Mouse (Mus musculus) liver, embryonic 16.5 days (tissue): ENCODE data around the gene Best3. TPM values are rescaled to one million over a fixed set of nuclear protein-coding genes. Genes with fewer than 3 reads are reported as not detected.

Experiments
- ATAC-seq: fragments of 200-750 bp; cut with Nextera tagmentation; 2 replicates; pipeline ENCODE4 v1.8.0; 2017; ENCODE audit warnings: low read depth, mild to moderate bottlenecking, moderate number of reproducible peaks, moderate library complexity
- H3K27ac ChIP-seq: fragments of 300-500 bp; sonication (generic); 2 replicates; pipeline ENCODE4 v1.5.1; 2014; ENCODE audit warnings: mild to moderate bottlenecking, low read length
- H3K27me3 ChIP-seq: fragments of 300-500 bp; sonication (generic); 2 replicates; pipeline ENCODE4 v1.6.1; 2014; ENCODE audit warnings: low read depth, low read length, mixed read lengths; ENCODE audit not compliant: control insufficient read depth, insufficient read depth
- H3K36me3 ChIP-seq: fragments of 300-500 bp; sonication (generic); 2 replicates; pipeline ENCODE4 v1.6.1; 2014; ENCODE audit warnings: mild to moderate bottlenecking; ENCODE audit not compliant: control insufficient read depth, insufficient read depth
- H3K4me1 ChIP-seq: fragments of 300-500 bp; sonication (generic); 2 replicates; pipeline ENCODE4 v1.6.1; 2014; ENCODE audit warnings: low read depth, low read length, mixed read lengths; ENCODE audit not compliant: control insufficient read depth
- H3K4me2 ChIP-seq: fragments of 300-500 bp; sonication (generic); 2 replicates; pipeline ENCODE4 v1.6.1; 2014; ENCODE audit warnings: low read depth, low read length, mixed read lengths
- H3K4me3 ChIP-seq: fragments of 300-500 bp; sonication (generic); 2 replicates; pipeline ENCODE4 v1.5.1; 2014; ENCODE audit warnings: low read depth, mild to moderate bottlenecking, low read length
- H3K9ac ChIP-seq: fragments of 300-500 bp; sonication (generic); 2 replicates; pipeline ENCODE4 v1.6.1; 2014; ENCODE audit warnings: low read depth, low read length
- H3K9me3 ChIP-seq: fragments of 300-500 bp; sonication (generic); replicated peaks from 2 replicates; pipeline ENCODE4 v1.6.1; 2016; ENCODE audit warnings: low read length; ENCODE audit not compliant: control insufficient read depth
- WGBS: fragments of 180-500 bp; shearing (Covaris S2); extraction: QIAGEN DNeasy Blood & Tissue Kit; methylation state at CpG from one replicate; pipeline ENCODE4 v1.1.7; 2014; ENCODE audit not compliant: insufficient replicate concordance; 5-methylcytosine and 5-hydroxymethylcytosine counted together
- polyA plus RNA-seq: library from polyadenylated mRNA; unstranded; fragments of >200 nt; fragmentation: Nextera tagmentation; extraction: Ambion mirVana; gene quantifications from 2 replicates; pipeline ENCODE4 v1.2.1, GENCODE M21; 2015

Gene Best3
- polyA plus RNA-seq, 1 experiment from 2014 or later, result 0.07 TPM

DNA sequence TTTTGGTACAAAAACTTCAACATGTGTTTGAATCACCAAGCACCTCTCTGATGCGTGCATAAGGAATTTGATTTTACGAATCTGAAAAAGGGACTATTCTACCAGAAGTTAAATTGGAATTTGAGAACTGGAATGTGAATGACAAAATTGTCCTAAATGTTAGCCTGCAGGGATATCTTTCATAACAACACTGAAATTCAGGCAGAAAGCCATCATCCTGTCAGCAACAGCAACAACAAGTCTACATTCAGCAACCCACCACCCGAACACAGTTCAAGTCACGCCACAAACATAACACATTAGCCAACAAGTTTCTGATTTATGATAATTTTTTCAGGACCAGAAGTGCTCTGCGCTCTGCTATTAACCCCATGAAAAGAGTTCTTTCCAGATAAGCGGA, 30.9 kb upstream of the Best3 start:
- H3K9me3 ChIP-seq, result no peaks in the 10 kb centered on the region
- H3K9ac ChIP-seq, result no peak overlapping the region
- H3K27me3 ChIP-seq, result no peaks in the 10 kb centered on the region
- no peak overlapping the region for H3K4me2 ChIP-seq
- H3K36me3 ChIP-seq, result no peaks in the 10 kb centered on the region
- H3K27ac ChIP-seq, result no peak overlapping the region
- ATAC-seq, result no peak
- 82% methylated on average over 6 of the region's 6 CpGs for WGBS
- H3K4me3 ChIP-seq, result no peak overlapping the region
- peaks cover 5% of the 10 kb centered on the region; the same call in 1 of the 2 replicates for H3K4me1 ChIP-seq

DNA sequence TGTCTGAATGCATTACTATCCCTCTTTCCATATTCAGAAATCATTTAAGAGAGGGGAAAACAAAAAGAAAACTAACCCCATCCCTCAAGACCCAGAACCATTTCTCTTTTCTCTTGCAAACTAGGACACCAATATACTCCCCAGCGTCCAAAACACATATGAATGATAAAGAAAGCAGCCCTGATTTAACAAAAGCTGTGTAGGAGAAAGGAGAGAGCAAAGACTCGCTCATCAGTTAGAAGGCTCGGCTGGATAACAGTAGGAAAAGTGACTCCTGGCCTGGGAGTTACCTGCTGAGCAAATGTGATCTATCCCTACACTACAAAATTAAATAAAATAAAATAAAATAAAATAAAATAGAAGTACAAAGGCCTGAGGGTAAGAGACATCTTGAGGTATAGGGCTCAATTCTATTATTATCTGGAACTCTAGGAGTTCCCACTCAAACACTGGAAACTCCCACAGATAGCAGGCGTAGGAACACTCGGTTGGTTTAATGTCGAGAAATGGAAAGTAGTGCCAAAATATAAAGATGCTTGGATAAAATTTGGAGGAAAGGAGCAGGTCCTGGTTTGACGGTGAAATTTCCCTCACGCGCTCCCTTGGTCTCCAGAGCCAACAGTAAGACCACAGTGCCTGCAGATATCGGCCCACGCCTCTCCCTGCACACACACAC, 29.5 kb upstream of the Best3 start:
- no peaks in the 10 kb centered on the region for H3K36me3 ChIP-seq
- no peak overlapping the region for H3K27ac ChIP-seq
- H3K4me2 ChIP-seq, result no peak overlapping the region
- WGBS, result 79% methylated on average over 11 of the region's 11 CpGs
- ATAC-seq, result no peak
- H3K9ac ChIP-seq, result no peak overlapping the region
- H3K9me3 ChIP-seq, result no peaks in the 10 kb centered on the region
- H3K4me3 ChIP-seq, result no peak overlapping the region
- no peaks in the 10 kb centered on the region for H3K27me3 ChIP-seq
- no peaks in the 10 kb centered on the region for H3K4me1 ChIP-seq

DNA sequence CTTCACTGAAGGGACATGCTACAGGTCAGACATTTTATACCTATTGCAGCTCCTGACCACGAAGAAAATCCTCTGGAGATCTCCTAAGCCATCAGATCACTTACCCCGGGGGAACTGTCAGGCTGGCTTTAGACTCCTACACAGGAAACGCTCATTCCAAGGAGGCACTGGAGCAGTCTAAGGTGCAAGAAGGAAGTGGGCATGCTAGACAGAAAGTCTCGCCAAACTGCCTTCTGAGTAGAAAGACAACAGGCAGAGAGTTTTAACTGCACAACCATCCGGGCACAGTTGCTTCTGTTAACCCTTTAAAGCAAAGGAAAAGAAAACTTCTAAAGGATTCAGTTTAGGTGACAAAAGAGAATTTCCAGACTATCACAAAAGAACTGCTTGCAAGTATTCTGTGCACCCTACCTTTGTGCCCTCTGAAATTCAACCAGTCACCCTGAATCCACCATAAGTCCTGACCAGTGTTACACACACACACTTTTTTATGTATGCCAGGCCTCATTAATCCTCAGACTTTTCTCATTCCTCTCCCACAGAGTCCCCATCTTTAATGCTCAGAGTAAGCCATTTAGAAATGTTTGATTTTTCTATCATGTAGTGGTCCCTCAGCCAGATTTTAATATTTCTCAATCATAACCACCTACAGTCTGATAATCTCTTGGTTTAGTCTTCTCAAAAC, 28.1 kb upstream of the Best3 start:
- Histone ChIP-seq H3K9me3 (no peaks in the 10 kb centered on the region), H3K36me3 (no peaks in the 10 kb centered on the region), H3K9ac (no peak overlapping the region), H3K4me1 (no peaks in the 10 kb centered on the region), H3K4me3 (no peak overlapping the region), H3K27me3 (no peaks in the 10 kb centered on the region), H3K27ac (no peak overlapping the region), H3K4me2 (no peak overlapping the region)
- WGBS, result 20% methylated on average over 5 of the region's 5 CpGs
- ATAC-seq, result no peak

DNA sequence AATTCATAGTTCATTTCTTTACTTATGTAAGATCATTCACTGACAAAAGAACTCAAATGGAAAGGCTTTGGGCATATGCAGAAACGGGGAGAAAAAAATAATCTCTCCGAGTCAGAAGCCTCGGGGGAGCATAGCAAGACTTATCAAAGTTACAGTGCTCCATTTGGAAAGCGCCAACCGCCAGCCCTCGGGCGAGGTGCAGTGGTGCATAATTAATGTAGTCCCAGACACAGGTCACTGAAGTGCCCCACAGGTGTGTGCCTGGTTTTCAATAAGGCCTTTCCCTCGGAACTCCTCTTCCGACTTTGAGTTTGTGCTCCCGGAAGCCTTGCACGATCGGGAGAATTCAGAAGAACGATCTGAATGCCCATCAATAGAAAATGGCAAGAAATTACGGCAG, 24.0 kb upstream of the Best3 start:
- Histone ChIP-seq H3K9me3 (no peaks in the 10 kb centered on the region), H3K4me3 (no peak overlapping the region), H3K27me3 (no peaks in the 10 kb centered on the region), H3K4me2 (no peak overlapping the region), H3K9ac (no peak overlapping the region), H3K4me1 (no peaks in the 10 kb centered on the region), H3K27ac (no peak overlapping the region), H3K36me3 (no peaks in the 10 kb centered on the region)
- ATAC-seq, result no peak
- 76% methylated on average over 14 of the region's 14 CpGs for WGBS

DNA sequence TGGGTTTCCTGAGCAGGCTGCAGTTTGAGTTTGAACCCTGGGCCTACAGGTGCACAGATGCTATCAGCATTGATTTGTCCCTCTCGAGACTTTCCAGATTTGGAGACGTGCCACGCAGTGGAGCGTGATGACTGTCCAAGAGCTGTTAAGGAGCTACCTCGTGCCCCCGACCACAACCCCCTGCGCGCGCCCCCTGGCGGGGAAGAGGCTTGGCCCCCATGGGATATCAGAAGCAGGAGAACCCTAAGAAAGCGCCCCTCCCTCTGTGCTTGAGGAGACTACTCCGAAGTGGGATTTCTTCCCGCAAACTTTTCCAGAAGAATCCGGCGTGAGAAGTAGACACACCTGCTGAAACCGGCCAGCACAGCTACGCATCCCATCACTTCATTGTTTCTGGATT, 23.3 kb upstream of the Best3 start:
- Histone ChIP-seq H3K4me1 (no peaks in the 10 kb centered on the region), H3K9me3 (no peaks in the 10 kb centered on the region), H3K36me3 (no peaks in the 10 kb centered on the region), H3K4me3 (no peak overlapping the region), H3K27me3 (no peaks in the 10 kb centered on the region), H3K27ac (no peak overlapping the region), H3K4me2 (no peak overlapping the region), H3K9ac (no peak overlapping the region)
- 55% methylated on average over 17 of the region's 17 CpGs for WGBS
- ATAC-seq, result no peak

DNA sequence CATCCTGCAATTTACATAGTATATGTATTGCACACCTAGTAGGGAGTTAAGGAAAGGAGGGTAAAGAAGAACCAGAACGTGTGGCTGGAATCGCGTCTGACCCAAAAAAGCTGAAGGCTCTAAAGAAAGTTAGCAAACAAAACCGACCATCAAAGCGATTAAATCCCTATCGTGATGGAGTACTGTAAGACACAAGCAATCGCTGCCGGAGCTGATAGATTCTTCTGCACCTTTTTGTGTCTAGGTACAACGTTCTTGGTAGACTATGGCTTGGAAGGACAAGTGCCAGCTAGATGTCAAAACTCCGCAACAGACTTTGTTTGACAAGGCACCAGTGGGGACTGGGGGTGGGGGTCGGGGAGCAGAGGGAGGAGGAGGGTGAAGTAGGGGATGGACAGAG, 22.0 kb upstream of the Best3 start:
- Histone ChIP-seq H3K4me3 (no peak overlapping the region), H3K36me3 (no peaks in the 10 kb centered on the region), H3K27ac (no peak overlapping the region), H3K27me3 (no peaks in the 10 kb centered on the region), H3K9ac (no peak overlapping the region), H3K9me3 (no peaks in the 10 kb centered on the region), H3K4me2 (no peak overlapping the region), H3K4me1 (no peaks in the 10 kb centered on the region)
- ATAC-seq, result no peak
- WGBS, result 69% methylated on average over 11 of the region's 11 CpGs

DNA sequence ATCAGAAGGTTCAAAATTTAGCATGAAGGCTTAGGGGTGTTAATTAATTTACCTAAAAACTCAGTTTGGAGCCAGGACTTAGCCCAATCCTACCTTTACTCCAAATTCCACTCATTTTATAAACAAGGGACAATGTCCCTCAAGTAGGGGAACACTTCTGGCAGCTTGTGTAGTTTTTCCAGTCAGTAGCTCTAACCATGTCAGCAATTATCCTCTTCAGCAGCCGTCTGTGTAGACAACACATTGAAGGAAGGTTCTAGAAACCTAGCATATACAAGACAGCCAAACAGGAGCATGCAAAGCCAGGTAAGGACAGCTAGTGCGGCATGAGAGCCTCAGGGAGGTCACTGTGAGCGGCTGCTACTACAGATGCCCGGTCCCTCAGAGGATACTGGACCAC, 21.5 kb upstream of the Best3 start:
- WGBS, result 65% methylated on average over 4 of the region's 4 CpGs
- H3K4me3 ChIP-seq, result no peak overlapping the region
- H3K27ac ChIP-seq, result no peak overlapping the region
- no peak for ATAC-seq
- H3K4me1 ChIP-seq, result no peaks in the 10 kb centered on the region
- no peak overlapping the region for H3K9ac ChIP-seq
- H3K36me3 ChIP-seq, result no peaks in the 10 kb centered on the region
- no peaks in the 10 kb centered on the region for H3K27me3 ChIP-seq
- no peak overlapping the region for H3K4me2 ChIP-seq
- no peaks in the 10 kb centered on the region for H3K9me3 ChIP-seq

DNA sequence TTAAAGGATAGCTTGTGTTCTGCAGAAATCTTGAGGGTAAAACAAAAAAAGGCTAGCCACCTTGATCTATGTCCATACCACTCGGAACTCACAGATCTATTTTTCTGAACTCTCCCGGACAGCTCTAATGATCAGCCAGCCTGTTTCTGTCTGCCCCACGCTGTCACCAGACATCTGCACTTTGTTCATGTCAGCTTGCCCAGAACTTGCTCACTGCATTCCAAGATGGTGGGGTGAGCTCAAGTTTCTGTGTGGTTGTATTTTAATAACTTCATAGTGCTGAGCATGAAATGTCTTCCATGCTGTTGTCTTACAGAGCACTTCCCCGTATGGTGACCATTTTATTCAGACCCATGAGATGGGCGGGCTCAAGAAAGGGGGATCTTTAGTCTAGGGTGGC, 20.8 kb upstream of the Best3 start:
- Histone ChIP-seq H3K27me3 (no peaks in the 10 kb centered on the region), H3K36me3 (no peaks in the 10 kb centered on the region), H3K4me3 (no peak overlapping the region), H3K4me1 (no peaks in the 10 kb centered on the region), H3K9me3 (no peaks in the 10 kb centered on the region), H3K9ac (no peak overlapping the region), H3K27ac (no peak overlapping the region), H3K4me2 (no peak overlapping the region)
- no peak for ATAC-seq
- 62% methylated on average over 5 of the region's 5 CpGs for WGBS

DNA sequence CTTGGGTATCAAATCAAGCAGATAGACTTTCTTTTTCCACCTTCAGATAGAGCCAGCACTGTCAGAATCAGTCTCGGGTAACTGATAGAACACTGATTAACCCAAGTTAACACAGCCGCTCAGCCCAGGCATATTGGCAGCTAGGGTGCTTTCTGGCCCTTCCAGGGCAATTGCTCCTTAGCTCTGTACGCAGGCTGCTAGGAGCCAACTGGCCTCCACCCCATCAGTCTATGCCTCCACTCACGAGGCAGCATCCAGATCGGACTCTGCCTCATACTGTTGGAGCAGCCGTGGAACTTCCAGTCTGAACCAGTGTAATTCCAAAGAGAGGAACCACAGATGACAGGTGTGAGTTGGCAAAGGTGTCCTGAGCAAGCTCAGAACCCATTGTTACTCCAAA, 20.0 kb upstream of the Best3 start:
- WGBS, result 65% methylated on average over 6 of the region's 6 CpGs
- Histone ChIP-seq H3K27me3 (no peaks in the 10 kb centered on the region), H3K4me1 (no peaks in the 10 kb centered on the region), H3K36me3 (no peaks in the 10 kb centered on the region), H3K4me3 (no peak overlapping the region), H3K4me2 (no peak overlapping the region), H3K9ac (no peak overlapping the region), H3K27ac (no peak overlapping the region), H3K9me3 (no peaks in the 10 kb centered on the region)
- ATAC-seq, result no peak
